Mouse (Mus musculus) megakaryocyte, embryonic 14.5 days (primary cell): ENCODE results near the gene Rhd.

Experiments
- FLI1 ChIP-seq: IDR thresholded peaks from 2 replicates; pipeline ENCODE4 v1.6.1; 2012; ENCODE audit warnings: low read length, inconsistent platforms, mixed read lengths
- GATA1 ChIP-seq: IDR thresholded peaks from 3 replicates; pipeline ENCODE4 v1.6.1; 2012; ENCODE audit warnings: mixed read lengths, low read length, inconsistent platforms, borderline replicate concordance

DNA sequence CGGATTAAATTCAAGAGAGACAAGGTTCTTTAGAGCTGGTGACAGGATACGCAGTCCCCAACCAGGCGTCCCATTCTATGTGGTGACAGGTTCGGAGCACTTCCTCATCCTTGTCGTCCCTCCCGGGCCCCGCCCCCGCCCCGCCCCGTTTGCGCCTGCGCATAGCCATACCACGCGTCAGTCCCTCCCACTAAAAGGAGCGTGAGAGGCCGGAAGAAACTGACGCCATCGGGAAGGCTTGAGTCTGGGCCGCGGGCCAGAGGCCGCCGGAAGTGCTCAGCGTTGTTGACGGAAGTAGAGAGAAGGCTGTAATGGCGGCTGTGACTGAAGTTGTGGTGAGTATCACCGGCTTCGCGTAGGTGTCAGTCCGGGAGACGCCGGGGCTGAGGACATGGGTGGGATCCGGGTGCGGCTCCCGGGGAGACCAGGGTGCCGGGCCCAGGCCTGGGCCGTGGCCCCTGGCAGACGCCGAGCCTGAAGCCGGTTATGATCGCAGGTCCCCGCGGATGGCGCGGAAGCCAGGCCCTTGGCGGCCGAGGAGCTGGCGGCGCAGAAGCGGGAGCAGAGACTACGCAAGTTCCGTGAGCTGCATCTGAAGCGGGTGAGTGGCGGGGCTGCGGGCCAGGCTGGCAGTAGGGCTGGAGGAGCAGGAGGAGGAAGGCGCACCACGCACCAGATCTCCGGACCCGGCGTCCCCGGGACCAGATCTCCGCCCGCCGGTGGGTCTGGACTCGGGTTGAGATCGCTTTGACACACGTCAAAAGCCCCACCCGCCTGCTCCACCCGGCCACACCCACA, 66.5 kb downstream of the Rhd start, which contains the start of gene Syf2:
- TF ChIP-seq GATA1 (no peak), FLI1 (peak; percentile 76; the same call in 1 of the 2 replicates)
